Mouse (Mus musculus): Measurements from ENCODE around the gene Fgfr2.

- TF ChIP-seq CHD2 (IDR thresholded peaks at IDR 0.05; ENCODE audit: low read depth, low read length) (no peak), MAFK (IDR thresholded peaks at IDR 0.05; ENCODE audit: insufficient read depth, low read depth, low read length) (no peak), ZNF384 (IDR thresholded peaks at IDR 0.05; ENCODE audit: low read depth, low read length) (no peak), ZC3H11A (IDR thresholded peaks at IDR 0.05; ENCODE audit: borderline replicate concordance, low read depth, low read length) (no peak), HCFC1 (IDR thresholded peaks at IDR 0.05; ENCODE audit: borderline replicate concordance, insufficient read depth, low read length) (no peak)
These were observed 1862.2 kb downstream of the Fgfr2 start for GRCm38 (mm10) chr7:131260946-131261345.
